Mouse (Mus musculus) heart, postnatal 0 days (tissue): Measurements from ENCODE around the gene Klf7.

Experiments used
- CTCF ChIP-seq: IDR thresholded peaks from 2 replicates; pipeline ENCODE4 v1.5.1; 2016; ENCODE audit warnings: antibody characterized with exemption, control low read depth, low read depth
- EP300 ChIP-seq: IDR thresholded peaks from 2 replicates; pipeline ENCODE4 v1.6.1; 2016; ENCODE audit warnings: antibody characterized with exemption, low read depth

DNA sequence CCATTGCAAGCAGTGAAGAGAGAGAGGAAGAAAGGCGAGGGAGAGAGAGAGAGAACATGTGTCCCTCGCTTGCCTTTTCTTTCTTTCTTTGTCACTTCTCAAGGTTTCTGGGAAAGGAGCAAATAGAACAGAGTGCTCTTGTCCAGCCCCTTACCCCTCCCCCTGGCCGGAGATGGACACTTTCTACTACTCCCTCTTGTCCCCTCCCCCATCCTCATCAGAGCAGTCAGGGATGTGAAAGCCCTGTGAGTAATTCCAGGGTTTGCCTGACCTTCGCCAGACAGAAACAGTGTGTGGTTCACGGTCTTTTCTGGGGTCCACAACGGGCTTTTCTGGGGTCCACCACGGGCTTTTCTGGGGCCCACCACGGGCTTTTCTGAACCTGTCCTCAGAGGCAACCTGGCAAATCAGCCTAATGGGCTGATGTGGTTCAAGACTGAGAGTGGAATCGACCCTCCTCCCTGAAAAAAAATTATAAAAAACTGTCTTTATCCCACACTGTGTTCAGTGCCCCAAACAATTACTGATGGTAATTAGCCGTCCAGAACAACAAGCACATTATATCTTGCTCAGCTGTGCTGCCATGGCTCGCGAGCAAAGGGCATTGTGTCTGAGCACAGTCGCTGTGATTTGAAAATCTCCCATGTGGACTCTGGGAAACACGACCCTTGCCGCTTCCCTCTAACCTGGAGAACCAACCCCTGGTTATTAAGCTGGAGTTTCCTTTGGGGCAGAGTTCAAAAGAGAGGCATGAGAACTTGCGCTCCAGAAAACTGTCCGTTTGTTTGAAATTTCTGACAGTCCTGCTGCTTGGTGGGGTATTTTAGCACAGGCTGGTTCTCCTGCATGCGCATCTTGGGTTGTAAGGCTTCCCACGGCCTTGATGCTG lies 127.6 kb downstream of the Klf7 start:
- TF ChIP-seq CTCF: no peak
- TF ChIP-seq EP300: no peak
